Mouse (Mus musculus) A20 (cell line): ENCODE data around the gene Nek7.

Experiments used
- DNase-seq: peaks from one replicate; pipeline ENCODE4 v3.0.0-alpha.2; 2011; ENCODE audit warnings: low read depth, low spot score

The Nek7 gene

GRCm38 (mm10) chr1:138571038-138571441 is 48.9 kb downstream of the Nek7 start:
- no peak for DNase-seq

- no peak for DNase-seq
Measured at GRCm38 (mm10) chr1:138568434-138569232, 51.3 kb downstream of the Nek7 start.

- DNase-seq = no peak
Measured at GRCm38 (mm10) chr1:138567946-138568345, 52.0 kb downstream of the Nek7 start.

DNA sequence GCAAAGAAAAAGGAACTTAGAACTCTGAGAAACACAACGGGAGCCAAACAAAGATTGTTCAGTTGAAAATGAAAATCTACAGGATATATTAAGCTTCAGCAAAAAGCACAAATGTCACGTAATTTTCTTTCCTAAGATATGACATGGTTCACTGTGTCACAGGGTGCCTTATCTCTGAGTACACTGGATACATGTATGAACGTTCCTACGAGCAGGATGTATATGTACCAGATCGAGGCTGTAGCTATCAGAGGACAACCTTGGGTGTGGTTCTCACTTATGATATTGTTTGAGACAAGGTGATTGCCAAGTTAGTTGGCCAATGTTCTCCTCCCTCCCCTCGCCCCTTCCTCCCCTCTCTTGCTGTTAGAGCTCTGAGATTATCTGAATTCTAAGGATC is 55.3 kb downstream of the Nek7 start:
- DNase-seq = no peak

DNA sequence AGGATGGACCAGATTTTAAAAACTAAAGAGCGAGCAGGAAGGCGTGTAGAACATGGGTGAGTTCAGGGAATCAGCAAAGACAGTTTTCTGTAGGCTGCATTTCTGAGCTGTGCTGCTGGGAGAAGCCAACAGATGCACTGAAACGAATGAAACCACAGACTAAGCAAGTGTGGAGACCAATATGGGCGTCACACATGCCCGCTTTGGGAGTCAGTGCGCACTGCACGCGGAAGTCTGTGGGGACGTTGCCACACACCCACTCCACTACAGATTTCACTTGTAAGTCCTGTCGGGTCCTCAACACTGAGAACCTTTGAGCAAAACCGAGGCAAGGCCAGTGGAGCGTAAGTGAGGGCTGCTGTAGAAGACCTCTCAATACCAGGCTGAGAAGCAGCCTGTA is 59.2 kb downstream of the Nek7 start:
- DNase-seq = peak; percentile 49

GRCm38 (mm10) chr1:138559213-138560101 is 60.5 kb downstream of the Nek7 start:
- peak; percentile 88 for DNase-seq

DNA sequence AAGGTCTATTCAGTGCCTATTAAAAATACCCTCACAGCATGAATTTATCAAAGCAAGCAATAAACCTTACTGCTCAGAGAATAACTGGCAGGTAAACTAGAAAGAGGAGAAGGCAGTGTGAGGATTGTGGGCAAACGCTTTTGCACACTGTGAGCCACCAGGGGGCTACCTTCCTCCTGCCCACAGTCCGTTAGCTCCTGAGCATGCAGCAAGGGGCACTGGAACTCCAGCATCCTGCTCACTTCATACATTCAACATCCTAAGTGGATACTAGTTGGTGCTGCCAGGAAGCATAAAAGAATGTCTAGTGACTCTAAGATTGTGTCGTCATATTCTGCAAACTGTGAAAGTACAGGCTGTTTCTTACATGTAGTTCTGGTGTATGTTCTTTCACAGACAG is 61.6 kb downstream of the Nek7 start:
- peak; percentile 63 for DNase-seq

DNA sequence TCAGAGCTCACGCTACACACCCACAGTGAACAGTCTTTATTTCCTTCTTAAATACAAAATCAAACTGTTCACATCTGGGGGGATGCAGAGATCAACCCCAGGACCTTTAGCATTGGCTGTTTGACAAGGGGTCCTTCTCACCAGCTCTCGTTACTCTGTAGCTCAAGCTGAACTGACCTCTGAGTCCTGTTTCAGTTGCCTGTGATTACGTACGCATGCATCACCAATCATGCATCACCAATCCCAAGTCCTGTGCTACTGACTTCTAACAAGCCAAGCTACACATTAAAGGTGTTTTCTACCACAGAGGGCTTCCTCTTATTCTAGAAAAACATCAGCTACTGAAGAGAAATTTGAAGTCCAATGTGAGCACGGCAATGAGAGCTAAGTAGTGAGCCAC is 65.0 kb downstream of the Nek7 start:
- no peak for DNase-seq

DNA sequence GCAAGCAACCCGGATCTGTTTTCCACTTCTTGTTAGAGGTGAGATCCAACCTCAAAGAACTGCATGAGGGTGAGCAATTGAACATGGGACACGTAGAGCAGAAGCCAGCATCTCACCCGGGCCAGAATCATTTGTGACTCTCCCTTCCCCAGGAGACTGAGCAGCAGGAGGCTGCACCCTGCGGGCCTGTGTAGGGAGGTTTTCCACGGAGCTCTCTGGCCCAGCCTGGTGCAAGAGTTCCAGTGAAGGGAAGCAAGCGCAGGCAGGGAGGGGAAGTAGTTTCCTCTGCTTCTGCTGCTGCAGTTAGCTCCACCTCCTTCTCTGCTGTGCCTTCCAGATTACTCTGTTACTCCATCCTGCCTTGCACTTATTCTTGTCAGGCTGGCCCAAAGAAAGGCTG is 69.8 kb downstream of the Nek7 start:
- DNase-seq = no peak

DNA sequence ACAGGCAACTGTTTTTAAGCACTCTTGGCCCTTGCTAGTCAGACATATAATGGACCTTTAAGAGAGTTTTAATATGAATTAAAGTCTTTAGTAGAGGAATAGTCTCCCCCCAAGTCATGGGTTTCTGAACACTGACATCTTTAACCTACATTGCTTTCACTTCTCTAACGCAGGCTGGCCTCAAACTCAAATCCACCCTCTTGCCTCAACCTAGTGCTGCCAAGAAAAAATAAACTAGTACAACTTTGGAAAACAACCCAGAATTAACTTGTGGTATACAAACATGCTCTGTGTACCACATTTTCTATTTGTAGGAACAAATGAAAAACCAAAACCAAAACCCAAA is 77.8 kb downstream of the Nek7 start:
- peak; percentile 75 for DNase-seq

DNA sequence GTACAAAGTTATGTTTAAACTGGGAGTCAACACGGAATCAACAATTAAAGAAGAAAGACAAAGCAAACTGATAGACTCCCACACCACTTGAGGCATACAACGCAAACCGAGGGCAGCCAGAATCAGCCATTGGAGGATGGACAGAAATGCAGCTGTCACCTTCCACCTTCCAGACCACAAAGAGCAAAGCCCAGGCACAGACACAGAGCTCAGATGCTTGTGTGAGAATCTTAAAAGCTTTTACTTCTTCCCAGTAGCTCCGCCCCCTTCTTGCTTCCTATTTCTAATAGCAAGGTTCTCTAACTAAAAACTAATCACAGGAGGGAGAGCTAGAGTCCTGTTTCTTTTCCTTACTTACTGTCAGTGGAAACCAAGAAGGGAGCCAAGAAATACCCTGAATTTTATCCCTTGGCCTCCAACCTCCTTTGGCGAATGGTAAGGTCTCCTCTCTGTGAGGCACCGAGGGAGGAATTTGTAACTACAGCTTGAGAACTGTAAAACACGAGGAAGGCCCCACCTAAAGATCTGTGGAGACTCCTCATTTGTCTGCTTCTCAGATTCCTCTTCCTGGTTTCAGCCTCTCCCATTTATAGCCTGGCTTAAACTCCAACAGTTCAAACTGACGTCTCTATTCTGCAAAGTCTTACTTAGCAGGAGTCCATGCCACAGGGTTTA is 78.3 kb downstream of the Nek7 start:
- peak; percentile 84 for DNase-seq

- DNase-seq = no peak
Measured at GRCm38 (mm10) chr1:138539713-138540112, 80.2 kb downstream of the Nek7 start.

DNA sequence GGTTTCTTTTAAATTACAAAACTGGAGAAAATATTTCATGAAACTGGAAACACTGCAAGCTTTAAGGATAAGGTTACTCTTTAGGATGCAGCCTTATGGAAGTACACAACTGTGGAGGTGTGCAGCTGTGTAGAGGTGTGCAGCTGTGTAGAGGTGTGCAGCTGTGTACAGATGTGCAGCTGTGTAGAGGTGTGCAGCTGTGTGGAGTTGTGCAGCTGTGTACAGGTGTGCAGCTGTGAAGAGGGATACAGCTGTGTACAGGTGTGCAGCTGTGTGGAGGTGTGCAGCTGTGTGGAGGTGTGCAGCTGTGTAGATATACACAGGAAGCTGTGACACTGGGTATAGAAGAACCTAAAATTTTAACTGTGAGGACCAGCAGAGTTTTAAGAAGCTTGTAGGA is 81.7 kb downstream of the Nek7 start:
- DNase-seq = peak; percentile 53

DNA sequence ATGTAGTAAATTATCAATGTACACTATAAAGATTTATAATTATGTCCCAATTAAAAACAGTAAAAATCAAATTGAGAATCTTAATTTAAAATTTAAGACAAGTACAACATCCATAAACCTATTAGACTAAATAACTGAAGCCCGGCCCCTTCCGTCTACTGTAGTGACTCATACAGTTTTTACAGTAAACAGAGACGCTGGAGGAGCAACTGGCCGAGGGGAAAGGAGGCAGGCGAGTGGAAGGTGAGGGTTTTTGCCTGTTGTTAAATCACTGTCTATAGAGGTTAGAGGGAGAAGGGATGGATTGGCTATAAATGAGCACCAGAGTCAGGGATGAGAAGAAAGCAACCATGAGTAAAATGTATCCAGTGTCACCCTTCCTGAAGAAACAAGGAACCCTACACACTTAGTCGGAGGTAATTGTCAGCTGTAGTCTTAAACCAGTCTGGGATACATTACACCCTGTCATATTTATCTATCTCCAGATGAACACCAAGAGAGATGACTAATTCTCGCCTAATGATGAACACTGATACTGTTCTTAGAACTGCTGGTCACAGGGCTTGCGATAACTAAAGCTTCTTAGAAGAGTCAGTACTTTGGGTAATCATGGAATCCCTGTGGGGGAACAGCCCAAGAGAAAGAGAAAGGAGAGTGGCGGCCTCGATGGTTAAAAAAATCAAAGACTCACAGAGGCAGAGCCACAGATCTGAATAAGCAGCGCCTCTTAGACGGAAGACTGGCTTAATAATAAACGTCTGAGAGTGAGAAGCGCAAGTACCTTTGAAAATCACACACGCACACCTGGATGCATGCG is 84.0 kb downstream of the Nek7 start:
- DNase-seq = no peak

- no peak for DNase-seq
Measured at GRCm38 (mm10) chr1:138530604-138531003, 89.3 kb downstream of the Nek7 start.

- no peak for DNase-seq
Measured at GRCm38 (mm10) chr1:138523962-138524361, 96.0 kb downstream of the Nek7 start.

DNA sequence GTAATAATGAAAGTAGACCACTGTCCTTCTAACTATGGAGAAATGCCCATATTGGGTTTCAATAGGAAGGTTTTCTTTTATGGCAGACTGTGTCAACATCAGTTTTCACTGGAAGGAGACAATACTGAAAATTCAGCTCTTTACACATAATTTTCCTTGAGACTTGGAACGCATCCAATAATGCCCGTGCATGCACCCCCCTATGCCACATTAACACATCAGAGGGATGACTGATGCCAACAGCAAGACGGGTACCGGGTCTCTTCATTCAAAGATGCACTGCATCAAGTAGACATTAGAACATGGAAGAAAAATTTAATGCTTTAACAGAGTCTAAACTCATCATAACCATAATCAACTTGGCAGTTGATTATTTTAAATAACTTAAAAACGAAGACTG is 101.7 kb downstream of the Nek7 start:
- no peak for DNase-seq

- peak; percentile 17 for DNase-seq
Measured at GRCm38 (mm10) chr1:138517360-138518099, 102.4 kb downstream of the Nek7 start.

DNA sequence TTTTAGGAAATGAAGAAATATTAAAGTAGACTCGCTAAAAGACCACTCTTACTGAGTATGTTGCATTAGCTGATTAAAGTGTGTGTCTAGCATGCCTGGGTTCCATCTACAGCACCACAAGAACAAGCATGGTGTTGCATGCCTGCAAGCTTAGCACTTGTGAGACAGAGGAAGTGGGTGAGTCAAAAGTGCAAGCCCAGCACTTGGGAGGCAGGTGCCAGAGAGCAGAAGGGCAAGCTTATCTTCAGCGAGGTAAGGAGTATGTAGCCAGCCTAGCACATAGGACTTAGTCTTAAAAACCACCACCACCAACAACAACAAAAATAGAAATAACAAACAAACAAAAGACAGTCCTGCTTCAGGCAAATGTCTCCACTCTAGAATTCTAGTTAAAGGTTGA is 103.0 kb downstream of the Nek7 start:
- DNase-seq = peak; percentile 28

DNA sequence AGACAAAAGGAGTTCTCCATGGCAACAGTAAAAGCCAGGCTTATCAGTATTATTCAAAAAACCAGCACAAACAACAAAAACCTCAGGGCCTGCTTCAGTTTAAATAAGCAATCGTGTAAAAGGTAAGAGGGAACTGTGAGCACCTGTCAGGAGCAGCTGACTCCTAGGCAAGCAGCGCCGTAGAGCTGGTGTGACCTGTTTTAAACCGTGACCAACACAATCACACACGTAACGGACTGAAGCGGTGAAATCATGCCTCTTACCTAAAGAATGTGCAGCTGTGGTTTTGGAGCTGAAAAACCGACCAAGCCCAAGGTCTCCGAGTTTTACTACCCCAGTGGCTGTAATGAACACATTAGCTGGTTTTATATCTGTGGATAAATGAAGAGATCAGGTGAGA is 104.6 kb downstream of the Nek7 start:
- no peak for DNase-seq

- no peak for DNase-seq
Measured at GRCm38 (mm10) chr1:138513982-138514381, 106.0 kb downstream of the Nek7 start.
